Mouse (Mus musculus) megakaryocyte-erythroid progenitor cell, adult 5-6 weeks (primary cell): ENCODE measurements around the gene Pde4b. TPM values are rescaled to one million over a fixed set of nuclear protein-coding genes. Genes with fewer than 3 reads are reported as not detected.
"Not testable (repeated sequence)": the region's sequence is repeated elsewhere in the genome, so short reads cannot be mapped to it uniquely, and the experiment has no call there.

Experiments
- ATAC-seq: replicated peaks from 2 replicates; pipeline ENCODE4 v1.8.0; 2016; ENCODE audit warnings: mild to moderate bottlenecking, inconsistent platforms; ENCODE audit not compliant: severe bottlenecking, poor library complexity, low FRiP score, low TSS enrichment
- total RNA-seq, 2 experiments: library from RNA; stranded (forward) in 1 of 2; stranded (reverse) in 1 of 2; fragments of 200-1000, 215-1000 nt in 1 of 2; fragments of >200 nt in 1 of 2; fragmentation: Nextera tagmentation in 1 of 2; gene quantifications; 2 replicates each; pipeline ENCODE4 v1.2.3; 2014 to 2017

Gene Pde4b
- total RNA-seq, 2 experiments from 2014 or later: 18.0 to 23.9 TPM

GRCm38 (mm10) chr4:102440119-102440481 lies 352.8 kb downstream of the Pde4b start:
- no peak for ATAC-seq

DNA sequence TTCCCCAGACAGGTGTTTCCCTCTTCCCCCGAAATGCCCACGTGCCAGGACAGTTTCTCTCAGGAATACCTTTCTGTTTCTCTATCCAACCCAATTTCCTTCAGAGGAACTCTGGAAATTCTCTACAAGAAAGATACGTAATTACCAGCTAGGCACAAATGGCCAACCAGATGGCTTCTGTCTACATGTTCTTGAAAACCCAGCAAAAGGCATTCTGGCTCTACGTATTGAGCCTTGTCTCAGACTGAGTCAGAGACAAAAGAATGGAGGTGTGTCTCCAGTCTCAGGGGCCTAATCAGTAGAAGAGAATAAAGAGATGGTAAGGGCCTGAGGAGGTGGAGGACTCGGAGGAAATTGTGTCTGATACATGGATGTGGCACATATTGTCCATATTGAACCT lies 356.2 kb downstream of the Pde4b start:
- no peak for ATAC-seq

DNA sequence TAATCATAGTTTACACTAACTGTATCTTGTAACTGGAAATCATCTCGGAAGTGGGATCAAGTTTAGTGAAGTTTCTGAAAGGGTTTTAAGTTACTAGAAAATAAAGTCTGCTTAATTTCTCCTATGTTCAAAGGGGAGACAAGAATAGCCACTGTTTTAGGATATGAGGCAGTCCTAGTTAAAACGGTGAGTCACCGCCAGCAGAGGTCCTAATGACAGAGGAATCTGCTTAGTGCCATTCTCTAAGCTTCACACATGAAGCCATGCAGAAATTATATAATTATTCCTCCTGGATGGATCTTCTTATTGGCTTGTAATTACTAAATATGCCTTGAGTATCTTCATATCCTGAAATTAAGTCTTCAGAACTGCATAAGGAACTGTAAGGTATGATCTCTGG lies 357.2 kb downstream of the Pde4b start:
- ATAC-seq: no peak

GRCm38 (mm10) chr4:102446160-102446945 lies 359.0 kb downstream of the Pde4b start:
- 0 out of 2 replicates have a peak, but pooled peaks have one; percentile 41 for ATAC-seq

GRCm38 (mm10) chr4:102456426-102456825 lies 369.1 kb downstream of the Pde4b start:
- ATAC-seq: no peak

DNA sequence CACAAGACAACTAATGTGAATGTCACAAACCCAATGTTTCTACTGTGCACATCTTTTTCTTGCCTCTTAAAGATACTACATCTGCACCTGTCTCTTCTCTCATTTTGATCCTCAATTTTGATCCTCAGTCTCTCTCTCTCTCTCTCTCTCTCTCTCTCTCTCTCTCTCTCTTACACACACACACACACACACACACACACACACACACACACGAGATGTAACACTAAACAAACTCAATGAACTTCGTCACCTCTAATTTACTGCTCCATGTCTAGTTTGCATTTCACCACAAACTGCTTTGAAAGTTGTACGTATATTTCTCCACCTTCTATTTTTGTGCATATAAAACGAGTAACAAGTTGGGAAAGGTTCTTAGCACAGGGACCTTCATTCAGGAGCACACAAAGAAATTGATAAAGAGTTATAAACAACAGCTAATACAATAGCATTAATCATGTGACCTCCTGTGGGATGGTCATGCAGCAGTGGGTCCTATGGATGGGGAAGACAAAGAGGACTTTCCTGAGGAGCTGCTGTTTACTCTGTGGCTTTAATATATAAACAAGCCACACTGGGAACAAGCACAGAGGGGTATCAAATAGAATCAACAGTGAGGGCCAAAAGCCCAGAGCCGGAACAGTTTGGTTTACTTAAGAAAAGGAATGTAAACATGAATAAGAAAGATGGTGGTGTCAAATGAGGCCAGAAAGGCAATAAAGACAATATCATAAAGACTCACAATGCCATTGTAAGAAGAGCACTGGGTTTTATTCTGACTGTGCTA lies 372.1 kb downstream of the Pde4b start:
- no peak for ATAC-seq

DNA sequence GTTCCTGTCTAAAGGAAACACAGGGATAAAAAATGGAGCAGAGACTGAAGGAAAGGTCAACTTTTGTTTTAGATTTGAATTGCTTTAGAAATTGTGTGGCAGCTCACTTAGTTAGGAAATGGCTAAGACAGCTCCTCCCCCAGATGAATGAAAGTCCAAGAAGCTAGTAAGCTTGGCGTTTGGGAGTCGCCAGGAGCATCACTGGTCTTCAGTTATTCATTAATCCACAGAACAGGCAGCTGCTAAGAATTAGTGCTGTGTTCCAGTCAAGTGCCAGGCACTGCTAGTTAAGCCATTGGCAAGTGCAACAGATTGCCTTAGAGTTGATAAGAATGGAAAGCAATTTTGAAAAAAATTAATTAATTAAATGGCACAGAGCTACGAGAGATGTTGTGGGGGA lies 390.8 kb downstream of the Pde4b start:
- ATAC-seq: no peak

DNA sequence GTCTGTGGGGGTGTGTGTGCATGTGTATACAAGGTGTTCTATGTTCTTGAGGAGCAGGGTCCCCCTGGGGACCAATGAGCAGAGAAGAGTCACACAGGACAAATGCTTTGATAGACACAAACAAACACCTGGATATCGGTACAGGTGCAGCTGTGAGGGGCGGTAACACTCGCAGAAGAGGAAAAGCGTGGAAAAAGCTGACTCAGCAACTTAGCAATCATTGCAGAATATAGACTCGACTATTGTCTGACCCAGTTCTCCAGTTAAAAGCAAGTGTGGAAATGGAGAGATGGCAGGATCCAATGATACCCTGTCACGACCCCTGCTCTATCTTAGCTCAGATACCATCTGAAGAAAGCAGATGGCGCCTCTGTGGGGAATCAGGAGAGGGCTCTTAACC lies 391.5 kb downstream of the Pde4b start:
- ATAC-seq: no peak

- no peak for ATAC-seq
Observed at GRCm38 (mm10) chr4:102480830-102481484, 393.6 kb downstream of the Pde4b start.

DNA sequence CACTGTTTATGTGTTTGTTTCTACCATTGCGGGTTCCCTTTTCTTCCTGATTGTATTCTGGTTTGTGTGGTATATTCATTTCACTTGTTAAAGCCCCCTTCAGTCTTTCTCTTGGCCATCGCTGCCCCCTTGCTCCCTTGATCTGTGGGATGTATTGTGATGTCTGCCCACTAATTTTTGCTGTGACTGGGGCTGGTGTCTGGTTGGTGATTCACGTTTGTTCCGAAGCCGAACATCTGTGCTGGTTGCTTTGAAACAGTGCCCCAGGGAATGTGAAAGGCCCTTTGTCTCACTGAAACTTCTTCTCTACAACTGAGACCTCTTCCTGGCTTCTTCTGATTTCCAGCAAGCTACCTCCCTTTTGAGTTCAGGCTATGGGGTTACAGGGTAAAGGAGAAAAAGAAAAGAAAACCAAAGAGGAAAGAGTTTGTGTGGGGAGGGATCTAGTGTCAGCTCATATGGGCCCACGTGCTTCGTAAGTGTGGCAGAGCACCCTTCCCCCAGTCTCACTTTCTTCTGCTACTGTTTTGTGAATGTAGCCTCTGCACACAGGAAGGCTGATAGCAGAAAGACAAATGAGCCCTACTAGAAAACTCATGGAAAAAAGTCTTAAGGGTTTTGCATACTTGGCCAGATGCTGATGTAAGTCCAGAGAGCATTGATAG lies 396.1 kb downstream of the Pde4b start:
- ATAC-seq: no peak

GRCm38 (mm10) chr4:102484738-102485137 lies 397.4 kb downstream of the Pde4b start:
- no peak for ATAC-seq

GRCm38 (mm10) chr4:102486134-102486920 lies 399.0 kb downstream of the Pde4b start:
- ATAC-seq: no peak

GRCm38 (mm10) chr4:102486921-102487240 lies 399.5 kb downstream of the Pde4b start:
- ATAC-seq: no peak

DNA sequence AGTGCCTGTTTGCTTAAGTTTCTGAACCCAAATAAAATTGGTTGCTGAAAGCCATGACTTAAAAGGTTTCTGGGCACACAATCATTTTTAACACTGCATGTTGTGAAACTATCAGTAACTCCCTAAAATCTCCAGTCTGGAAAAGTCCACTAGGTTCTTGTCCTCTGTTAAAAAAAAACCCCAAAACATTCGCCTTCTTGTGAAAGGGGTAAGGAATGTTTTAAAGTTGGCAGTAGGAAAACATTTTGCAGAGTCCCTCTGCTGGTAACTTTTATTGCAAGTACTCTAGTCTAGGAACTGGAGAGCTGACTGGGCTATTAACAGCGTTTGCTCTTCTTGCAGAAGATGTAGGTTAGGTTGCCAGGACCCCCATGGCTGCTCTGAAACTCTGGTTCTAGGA lies 400.7 kb downstream of the Pde4b start:
- ATAC-seq: no peak

DNA sequence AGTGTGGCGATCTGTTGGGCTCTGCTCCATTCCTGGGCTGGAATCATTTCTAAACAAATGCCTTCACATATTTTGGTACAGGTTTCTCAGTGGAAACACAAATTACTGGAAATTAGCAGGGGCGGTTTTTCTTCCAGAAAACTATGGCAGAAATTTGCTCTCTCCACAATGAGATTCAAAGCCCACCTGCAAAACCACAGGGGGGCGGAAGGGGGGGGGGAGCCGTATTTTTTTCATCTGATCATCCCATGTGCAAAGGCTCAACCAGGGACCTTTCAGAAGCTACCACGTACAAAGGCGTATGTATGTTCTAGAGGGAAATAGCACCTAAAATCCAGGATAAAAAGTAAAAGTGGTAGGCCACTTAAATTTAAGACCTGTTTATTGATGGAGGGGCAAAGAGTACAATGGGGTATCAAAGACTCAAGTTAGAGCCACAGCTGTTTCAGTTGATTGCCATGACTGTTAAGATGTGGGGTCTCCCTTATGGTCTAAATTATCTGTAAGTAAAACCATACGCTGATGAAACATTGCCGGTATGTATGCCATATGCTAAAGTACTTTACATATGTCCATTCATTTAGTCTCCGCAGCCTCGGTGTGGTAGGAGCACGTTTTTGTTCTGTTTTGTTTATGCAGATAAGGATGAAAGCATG lies 404.3 kb downstream of the Pde4b start:
- ATAC-seq: no peak

DNA sequence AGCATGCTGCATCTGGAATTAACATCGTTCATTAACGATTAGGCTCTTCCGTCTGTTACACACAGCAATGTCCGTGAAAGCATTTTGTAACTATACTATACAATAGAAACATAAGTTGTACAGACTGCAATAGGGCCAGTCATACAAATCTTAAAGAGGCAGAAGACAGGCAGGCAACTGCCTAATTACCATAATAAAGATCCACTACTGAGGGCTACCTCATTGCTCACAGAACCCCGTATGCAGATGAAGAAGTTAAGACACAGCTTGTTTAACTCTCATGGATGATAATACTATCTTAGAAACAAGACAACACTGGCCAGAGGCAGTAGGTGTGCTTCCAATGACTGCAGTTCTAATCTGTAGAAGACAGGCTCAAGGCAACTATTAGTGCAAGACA lies 405.6 kb downstream of the Pde4b start:
- ATAC-seq: 0 out of 2 replicates have a peak, but pooled peaks have one; percentile 11

- ATAC-seq: peak; percentile 72
Observed at GRCm38 (mm10) chr4:102493342-102494128, 406.2 kb downstream of the Pde4b start.

- not testable (repeated sequence) for ATAC-seq
Observed at GRCm38 (mm10) chr4:102494203-102494602, 406.9 kb downstream of the Pde4b start.
